Mouse (Mus musculus): ENCODE data around the gene Gjb4. TPM values are rescaled to one million over a fixed set of nuclear protein-coding genes. Genes with fewer than 3 reads are reported as not detected.

The Gjb4 gene
- polyA plus RNA-seq, 1 experiment from 2014 or later: 1.3 TPM

DNA sequence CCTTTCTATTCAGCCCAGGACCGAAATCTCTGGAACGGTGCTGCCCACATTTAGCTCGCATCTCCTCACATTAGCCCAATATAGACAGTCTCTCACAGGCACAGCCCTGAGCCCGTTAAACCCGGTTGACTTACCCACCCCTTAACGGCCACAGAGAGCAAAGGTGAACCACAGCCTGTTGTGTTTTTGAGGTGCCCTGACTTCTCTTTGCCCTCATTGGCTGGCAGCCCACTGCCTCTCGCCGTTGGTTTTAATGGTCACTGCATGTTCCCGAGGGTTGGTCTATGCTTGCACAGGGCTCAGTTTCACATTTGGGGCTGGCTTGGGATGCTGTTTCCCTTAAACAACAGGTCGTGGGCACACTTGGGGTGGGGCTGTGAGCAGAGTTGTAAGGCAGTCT lies 29.6 kb downstream of the Gjb4 start:
- Histone ChIP-seq H3K27me3 (ENCODE audit: control insufficient read depth, insufficient read depth, low read length) (peaks cover 9% of the 10 kb centered on the region; the same call in 1 of the 2 replicates), H3K4me2 (replicated peaks; ENCODE audit: low read depth, low read length) (no peak overlapping the region), H3K36me3 (ENCODE audit: control insufficient read depth, insufficient read depth, low read length) (no peaks in the 10 kb centered on the region), H3K4me1 (ENCODE audit: control insufficient read depth, insufficient read depth, low read length) (0 out of 2 replicates have a peak, but pooled peaks cover 1% of the 10 kb centered on the region), H3K9me3 (ENCODE audit: control insufficient read depth, low read length) (no peaks in the 10 kb centered on the region), H3K9ac (ENCODE audit: low read depth, low read length) (no peak overlapping the region), H3K27ac (ENCODE audit: low read depth, low read length) (no peak overlapping the region), H3K4me3 (ENCODE audit: low read length) (no peak overlapping the region)
- ATAC-seq (ENCODE audit: low FRiP score, low TSS enrichment): no peak
- 67% methylated on average over 10 of the region's 10 CpGs for WGBS

GRCm38 (mm10) chr4:127323651-127324050 lies 30.2 kb downstream of the Gjb4 start:
- Histone ChIP-seq H3K9me3 (ENCODE audit: control insufficient read depth, low read length) (no peaks in the 10 kb centered on the region), H3K9ac (ENCODE audit: low read depth, low read length) (no peak overlapping the region), H3K4me1 (ENCODE audit: control insufficient read depth, insufficient read depth, low read length) (no peaks in the 10 kb centered on the region), H3K4me3 (ENCODE audit: low read length) (no peak overlapping the region), H3K27ac (ENCODE audit: low read depth, low read length) (no peak overlapping the region), H3K27me3 (ENCODE audit: control insufficient read depth, insufficient read depth, low read length) (peaks cover 5% of the 10 kb centered on the region; the same call in 1 of the 2 replicates), H3K36me3 (ENCODE audit: control insufficient read depth, insufficient read depth, low read length) (no peaks in the 10 kb centered on the region), H3K4me2 (replicated peaks; ENCODE audit: low read depth, low read length) (no peak overlapping the region)
- no peak for ATAC-seq (ENCODE audit: low FRiP score, low TSS enrichment)
- 68% methylated on average over 3 of the region's 3 CpGs for WGBS

- Histone ChIP-seq H3K4me2 (replicated peaks; ENCODE audit: low read depth, low read length) (no peak overlapping the region), H3K4me1 (ENCODE audit: control insufficient read depth, insufficient read depth, low read length) (no peaks in the 10 kb centered on the region), H3K36me3 (ENCODE audit: control insufficient read depth, insufficient read depth, low read length) (no peaks in the 10 kb centered on the region), H3K27ac (ENCODE audit: low read depth, low read length) (no peak overlapping the region), H3K27me3 (ENCODE audit: control insufficient read depth, insufficient read depth, low read length) (no peaks in the 10 kb centered on the region), H3K9ac (ENCODE audit: low read depth, low read length) (no peak overlapping the region), H3K4me3 (ENCODE audit: low read length) (no peak overlapping the region), H3K9me3 (ENCODE audit: control insufficient read depth, low read length) (no peaks in the 10 kb centered on the region)
- WGBS: 5% methylated on average over 3 of the region's 3 CpGs
- ATAC-seq (ENCODE audit: low FRiP score, low TSS enrichment): no peak
Observed at GRCm38 (mm10) chr4:127319613-127320012, 34.3 kb downstream of the Gjb4 start.

DNA sequence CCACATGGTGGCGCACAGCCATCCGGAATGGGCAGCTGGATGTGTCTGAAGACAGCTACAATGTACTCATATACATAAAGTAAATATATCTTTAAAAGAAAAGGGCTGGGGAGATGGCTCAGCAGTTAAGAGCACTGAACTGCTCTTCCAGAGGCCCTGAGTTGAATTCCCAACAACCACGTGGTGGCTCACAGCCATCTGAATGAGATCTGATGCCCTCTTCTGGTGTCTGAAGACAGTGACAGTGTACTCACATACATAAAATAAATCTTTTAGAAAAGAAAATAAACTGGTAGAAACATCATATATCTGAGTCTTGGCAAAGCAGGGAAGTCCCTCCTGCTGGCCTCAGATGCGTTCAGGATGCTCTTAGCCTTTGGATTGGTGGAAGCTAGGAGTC lies 36.7 kb downstream of the Gjb4 start:
- H3K27me3 ChIP-seq (ENCODE audit: control insufficient read depth, insufficient read depth, low read length): peaks cover 16% of the 10 kb centered on the region
- H3K4me2 ChIP-seq (replicated peaks; ENCODE audit: low read depth, low read length): no peak overlapping the region
- ATAC-seq (ENCODE audit: low FRiP score, low TSS enrichment): no peak

GRCm38 (mm10) chr4:127315753-127316152 lies 38.1 kb downstream of the Gjb4 start:
- no peaks in the 10 kb centered on the region for H3K9me3 ChIP-seq (ENCODE audit: control insufficient read depth, low read length)
- no peak overlapping the region for H3K4me3 ChIP-seq (ENCODE audit: low read length)
- H3K36me3 ChIP-seq (ENCODE audit: control insufficient read depth, insufficient read depth, low read length): no peaks in the 10 kb centered on the region
- no peak for ATAC-seq (ENCODE audit: low FRiP score, low TSS enrichment)
- H3K4me1 ChIP-seq (ENCODE audit: control insufficient read depth, insufficient read depth, low read length): 0 out of 2 replicates have a peak, but pooled peaks cover 2% of the 10 kb centered on the region
- no peak overlapping the region for H3K4me2 ChIP-seq (replicated peaks; ENCODE audit: low read depth, low read length)
- H3K27ac ChIP-seq (ENCODE audit: low read depth, low read length): no peak overlapping the region
- no peak overlapping the region for H3K9ac ChIP-seq (ENCODE audit: low read depth, low read length)
- H3K27me3 ChIP-seq (ENCODE audit: control insufficient read depth, insufficient read depth, low read length): peaks cover 23% of the 10 kb centered on the region
- WGBS: 87% methylated on average over 8 of the region's 8 CpGs

More for the DNA sequence above, 36.7 kb downstream of the Gjb4 start:
- H3K36me3 ChIP-seq (ENCODE audit: control insufficient read depth, insufficient read depth, low read length): no peaks in the 10 kb centered on the region
- H3K4me1 ChIP-seq (ENCODE audit: control insufficient read depth, insufficient read depth, low read length): 0 out of 2 replicates have a peak, but pooled peaks cover 2% of the 10 kb centered on the region
- no peak overlapping the region for H3K27ac ChIP-seq (ENCODE audit: low read depth, low read length)
- H3K9me3 ChIP-seq (ENCODE audit: control insufficient read depth, low read length): no peaks in the 10 kb centered on the region
- H3K4me3 ChIP-seq (ENCODE audit: low read length): no peak overlapping the region
- WGBS: 56% methylated on average over 4 of the region's 4 CpGs
- no peak overlapping the region for H3K9ac ChIP-seq (ENCODE audit: low read depth, low read length)

- no peak overlapping the region for H3K27ac ChIP-seq (ENCODE audit: low read depth, low read length)
- peak overlapping the region; percentile 52; the same call in 1 of the 2 replicates for H3K9ac ChIP-seq (ENCODE audit: low read depth, low read length)
- 0 out of 2 replicates have a peak, but pooled peaks cover 2% of the 10 kb centered on the region for H3K4me1 ChIP-seq (ENCODE audit: control insufficient read depth, insufficient read depth, low read length)
- peak overlapping the region; percentile 85 for H3K4me2 ChIP-seq (replicated peaks; ENCODE audit: low read depth, low read length)
- no peak for ATAC-seq (ENCODE audit: low FRiP score, low TSS enrichment)
- no peaks in the 10 kb centered on the region for H3K9me3 ChIP-seq (ENCODE audit: control insufficient read depth, low read length)
- WGBS: 48% methylated on average over 9 of the region's 9 CpGs
- H3K36me3 ChIP-seq (ENCODE audit: control insufficient read depth, insufficient read depth, low read length): no peaks in the 10 kb centered on the region
- H3K27me3 ChIP-seq (ENCODE audit: control insufficient read depth, insufficient read depth, low read length): peaks cover 23% of the 10 kb centered on the region
- H3K4me3 ChIP-seq (ENCODE audit: low read length): no peak overlapping the region
Observed at GRCm38 (mm10) chr4:127314585-127314984, 39.3 kb downstream of the Gjb4 start.

- Histone ChIP-seq H3K9ac (ENCODE audit: low read depth, low read length) (peak within 1 kb of the TSS; percentile 52), H3K4me1 (ENCODE audit: control insufficient read depth, insufficient read depth, low read length) (0 out of 2 replicates have a peak, but pooled peaks cover 2% of the 10 kb centered on the region), H3K9me3 (ENCODE audit: control insufficient read depth, low read length) (no peaks in the 10 kb centered on the region), H3K27ac (ENCODE audit: low read depth, low read length) (no peak within 1 kb of the TSS), H3K27me3 (ENCODE audit: control insufficient read depth, insufficient read depth, low read length) (peaks cover 23% of the 10 kb centered on the region), H3K4me3 (ENCODE audit: low read length) (peak within 1 kb of the TSS; percentile 46), H3K36me3 (ENCODE audit: control insufficient read depth, insufficient read depth, low read length) (no peaks in the 10 kb centered on the region), H3K4me2 (replicated peaks; ENCODE audit: low read depth, low read length) (peak within 1 kb of the TSS; percentile 85)
- ATAC-seq (ENCODE audit: low FRiP score, low TSS enrichment): peak; percentile 87
- 0% methylated on average over 23 of the region's 25 CpGs for WGBS
Observed at GRCm38 (mm10) chr4:127313861-127314260, 40.0 kb downstream of the Gjb4 start, which contains the start of gene Gja4. TSS of gene Gja4 (minus strand) at chr4:127314039.

GRCm38 (mm10) chr4:127312349-127312748 lies 41.5 kb downstream of the Gjb4 start:
- peaks cover 23% of the 10 kb centered on the region for H3K27me3 ChIP-seq (ENCODE audit: control insufficient read depth, insufficient read depth, low read length)
- H3K4me3 ChIP-seq (ENCODE audit: low read length): no peak overlapping the region; the same call in 1 of the 2 replicates

DNA sequence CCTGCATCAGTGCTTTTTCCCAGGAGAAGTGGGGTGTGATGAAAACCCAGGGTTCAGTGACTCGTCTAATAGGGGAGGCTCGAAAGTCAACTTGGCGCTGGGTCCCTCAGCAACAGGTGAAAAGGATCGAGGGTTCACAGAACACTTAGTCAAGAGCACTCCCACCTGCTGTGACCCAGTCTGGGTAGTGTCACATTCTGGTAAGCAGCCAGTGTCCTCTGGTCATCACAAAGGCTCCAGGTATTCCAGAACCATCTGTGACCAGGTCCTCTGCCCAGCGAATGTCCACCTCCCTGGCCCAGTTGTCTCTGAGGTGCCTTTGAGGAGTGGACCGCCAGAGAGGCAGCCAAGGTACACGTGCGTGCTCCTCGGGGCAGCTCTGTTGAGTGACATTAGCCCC lies 42.3 kb downstream of the Gjb4 start:
- no peak overlapping the region; the same call in 1 of the 2 replicates for H3K4me3 ChIP-seq (ENCODE audit: low read length)
- 59% methylated on average over 9 of the region's 9 CpGs for WGBS

More at GRCm38 (mm10) chr4:127312349-127312748, 41.5 kb downstream of the Gjb4 start:
- H3K9ac ChIP-seq (ENCODE audit: low read depth, low read length): no peak overlapping the region
- ATAC-seq (ENCODE audit: low FRiP score, low TSS enrichment): no peak
- no peak overlapping the region for H3K27ac ChIP-seq (ENCODE audit: low read depth, low read length)
- H3K4me2 ChIP-seq (replicated peaks; ENCODE audit: low read depth, low read length): no peak overlapping the region
- WGBS: 79% methylated on average over 24 of the region's 24 CpGs
- H3K4me1 ChIP-seq (ENCODE audit: control insufficient read depth, insufficient read depth, low read length): 0 out of 2 replicates have a peak, but pooled peaks cover 2% of the 10 kb centered on the region
- no peaks in the 10 kb centered on the region for H3K9me3 ChIP-seq (ENCODE audit: control insufficient read depth, low read length)
- H3K36me3 ChIP-seq (ENCODE audit: control insufficient read depth, insufficient read depth, low read length): no peaks in the 10 kb centered on the region

More for the DNA sequence above, 42.3 kb downstream of the Gjb4 start:
- no peak for ATAC-seq (ENCODE audit: low FRiP score, low TSS enrichment)
- Histone ChIP-seq H3K9ac (ENCODE audit: low read depth, low read length) (no peak overlapping the region), H3K27ac (ENCODE audit: low read depth, low read length) (no peak overlapping the region), H3K4me2 (replicated peaks; ENCODE audit: low read depth, low read length) (no peak overlapping the region), H3K4me1 (ENCODE audit: control insufficient read depth, insufficient read depth, low read length) (0 out of 2 replicates have a peak, but pooled peaks cover 2% of the 10 kb centered on the region), H3K9me3 (ENCODE audit: control insufficient read depth, low read length) (no peaks in the 10 kb centered on the region), H3K27me3 (ENCODE audit: control insufficient read depth, insufficient read depth, low read length) (peaks cover 23% of the 10 kb centered on the region), H3K36me3 (ENCODE audit: control insufficient read depth, insufficient read depth, low read length) (no peaks in the 10 kb centered on the region)

Data from kidney, embryonic 14.5 days (tissue).